Mouse (Mus musculus): ENCODE data around the gene Timm17b. TPM values are rescaled to one million over a fixed set of nuclear protein-coding genes. Genes with fewer than 3 reads are reported as not detected.

Timm17b gene
- total and polyA plus RNA-seq, 3 experiments = 107 to 381 TPM; not detected in 1

GRCm38 (mm10) chrX:7867141-7867540, 32.0 kb upstream of the Timm17b start:
- no peak for TF ChIP-seq MAFK (IDR thresholded peaks at IDR 0.05; ENCODE audit: borderline replicate concordance, low read depth, low read length)
- TF ChIP-seq EP300 (IDR thresholded peaks at IDR 0.05; ENCODE audit: low read depth in 1 of 2, low read length in 2 of 2) = no peak
- TF ChIP-seq E2F4 (IDR thresholded peaks at IDR 0.05; ENCODE audit: borderline replicate concordance, low read depth, low read length) = no peak
- no peak for TF ChIP-seq CTCF (IDR thresholded peaks at IDR 0.05 in 2 of 3, conservative IDR thresholded peaks at IDR 0.05 in 1 of 3; ENCODE audit: control insufficient read depth in 1 of 3, insufficient read depth in 1 of 3, low read depth in 2 of 3, low read length in 3 of 3, poor library complexity in 1 of 3, severe bottlenecking in 1 of 3)
- TF ChIP-seq CHD2 (IDR thresholded peaks at IDR 0.05; ENCODE audit: low read length) = no peak
- no peak for TF ChIP-seq RAD21 (IDR thresholded peaks at IDR 0.05; ENCODE audit: low read depth, low read length)
- Histone ChIP-seq H3K27ac (ENCODE audit: control insufficient read depth, low read depth, low read length) (no peak overlapping the region), H3K4me3 (ENCODE audit: control insufficient read depth in 1 of 2, insufficient read depth in 1 of 2, low read depth in 2 of 2, low read length in 2 of 2) (no peak overlapping the region), H3K79me2 (ENCODE audit: control insufficient read depth, insufficient read depth, low read length, poor library complexity) (peaks cover 15% of the 10 kb centered on the region), H3K4me1 (ENCODE audit: control insufficient read depth in 1 of 2, insufficient read depth in 2 of 2, low read length in 2 of 2) (no peaks in the 10 kb centered on the region), H3K36me3 (ENCODE audit: control insufficient read depth in 1 of 2, insufficient read depth in 2 of 2, low read length in 2 of 2) (peaks cover 3 to 29% of the 10 kb centered on the region in 2 experiments; a peak in 2 of 4 replicates), H3K27me3 (ENCODE audit: control insufficient read depth in 1 of 2, insufficient read depth in 2 of 2, low read length in 2 of 2) (no peaks in the 10 kb centered on the region), H3K9ac (ENCODE audit: control insufficient read depth, low read depth, low read length, poor library complexity, severe bottlenecking) (no peak overlapping the region), H3K9me3 (replicated peaks; ENCODE audit: insufficient read depth, low read length) (no peaks in the 10 kb centered on the region)
- no peak for DNase-seq (ENCODE audit: low read depth, low spot score)

- H3K36me3 ChIP-seq (ENCODE audit: control insufficient read depth in 1 of 2, insufficient read depth in 2 of 2, low read length in 2 of 2) = peaks cover 3 to 29% of the 10 kb centered on the region in 2 experiments; a peak in 2 of 4 replicates
Measured at GRCm38 (mm10) chrX:7868506-7868905, 30.7 kb upstream of the Timm17b start.

GRCm38 (mm10) chrX:7869826-7870225, 29.3 kb upstream of the Timm17b start:
- peaks cover 9% of the 10 kb centered on the region for H3K79me2 ChIP-seq (ENCODE audit: control insufficient read depth, insufficient read depth, low read length, poor library complexity)
- no peak overlapping the region for H3K9ac ChIP-seq (ENCODE audit: control insufficient read depth, low read depth, low read length, poor library complexity, severe bottlenecking)
- no peaks in the 10 kb centered on the region for H3K4me1 ChIP-seq (ENCODE audit: control insufficient read depth in 1 of 2, insufficient read depth in 2 of 2, low read length in 2 of 2)
- H3K27me3 ChIP-seq (ENCODE audit: control insufficient read depth in 1 of 2, insufficient read depth in 2 of 2, low read length in 2 of 2) = no peaks in the 10 kb centered on the region
- TF ChIP-seq JUND (IDR thresholded peaks at IDR 0.05; ENCODE audit: low read depth, low read length) = no peak
- no peak for TF ChIP-seq MAZ (IDR thresholded peaks at IDR 0.05; ENCODE audit: low read depth, low read length)
- TF ChIP-seq ZNF384 (IDR thresholded peaks at IDR 0.05; ENCODE audit: low read depth, low read length) = no peak
- TF ChIP-seq RAD21 (IDR thresholded peaks at IDR 0.05; ENCODE audit: low read depth, low read length) = no peak
- no peak for TF ChIP-seq MAX (IDR thresholded peaks at IDR 0.05; ENCODE audit: low read length)
- TF ChIP-seq MXI1 (IDR thresholded peaks at IDR 0.05; ENCODE audit: low read depth, low read length) = no peak
- TF ChIP-seq MEF2A (IDR thresholded peaks at IDR 0.05; ENCODE audit: extremely low read depth, insufficient replicate concordance, low read depth, low read length, poor library complexity, severe bottlenecking) = no peak
- no peak for TF ChIP-seq SIN3A (IDR thresholded peaks at IDR 0.05; ENCODE audit: low read length)
- TF ChIP-seq CHD2 (IDR thresholded peaks at IDR 0.05; ENCODE audit: low read length) = no peak
- TF ChIP-seq ETS1 (IDR thresholded peaks at IDR 0.05; ENCODE audit: low read depth, low read length) = no peak
- TF ChIP-seq TCF12 (IDR thresholded peaks at IDR 0.05; ENCODE audit: low read depth, low read length) = no peak
- TF ChIP-seq RCOR1 (IDR thresholded peaks at IDR 0.05; ENCODE audit: low read depth, low read length) = no peak
- TF ChIP-seq ZC3H11A (IDR thresholded peaks at IDR 0.05; ENCODE audit: low read depth, low read length) = no peak
- no peak for TF ChIP-seq UBTF (IDR thresholded peaks at IDR 0.05; ENCODE audit: borderline replicate concordance, insufficient read depth, low read depth, low read length)
- no peak for TF ChIP-seq NELFE (IDR thresholded peaks at IDR 0.05; ENCODE audit: low read depth, low read length)
- no peak for TF ChIP-seq MYC (IDR thresholded peaks at IDR 0.05; ENCODE audit: low read depth, low read length)
- H3K36me3 ChIP-seq (ENCODE audit: control insufficient read depth in 1 of 2, insufficient read depth in 2 of 2, low read length in 2 of 2) = peaks cover 0 to 26% of the 10 kb centered on the region in 2 experiments; a peak in 2 of 4 replicates
- no peak overlapping the region for H3K4me3 ChIP-seq (ENCODE audit: control insufficient read depth in 1 of 2, insufficient read depth in 1 of 2, low read depth in 2 of 2, low read length in 2 of 2)
- no peak overlapping the region for H3K27ac ChIP-seq (ENCODE audit: control insufficient read depth, low read depth, low read length)
- H3K9me3 ChIP-seq (replicated peaks; ENCODE audit: insufficient read depth, low read length) = no peaks in the 10 kb centered on the region
- DNase-seq (ENCODE audit: low read depth, low spot score) = no peak

More at GRCm38 (mm10) chrX:7868506-7868905, 30.7 kb upstream of the Timm17b start:
- Histone ChIP-seq H3K79me2 (ENCODE audit: control insufficient read depth, insufficient read depth, low read length, poor library complexity) (peaks cover 9% of the 10 kb centered on the region), H3K9ac (ENCODE audit: control insufficient read depth, low read depth, low read length, poor library complexity, severe bottlenecking) (no peak overlapping the region), H3K27me3 (ENCODE audit: control insufficient read depth in 1 of 2, insufficient read depth in 2 of 2, low read length in 2 of 2) (no peaks in the 10 kb centered on the region), H3K4me3 (ENCODE audit: control insufficient read depth in 1 of 2, insufficient read depth in 1 of 2, low read depth in 2 of 2, low read length in 2 of 2) (no peak overlapping the region), H3K9me3 (replicated peaks; ENCODE audit: insufficient read depth, low read length) (no peaks in the 10 kb centered on the region), H3K27ac (ENCODE audit: control insufficient read depth, low read depth, low read length) (no peak overlapping the region), H3K4me1 (ENCODE audit: control insufficient read depth in 1 of 2, insufficient read depth in 2 of 2, low read length in 2 of 2) (no peaks in the 10 kb centered on the region)
- no peak for DNase-seq (ENCODE audit: low read depth, low spot score)
- no peak for TF ChIP-seq TAL1 (IDR thresholded peaks at IDR 0.05; ENCODE audit: low read length)
- no peak for TF ChIP-seq MEF2A (IDR thresholded peaks at IDR 0.05; ENCODE audit: extremely low read depth, insufficient replicate concordance, low read depth, low read length, poor library complexity, severe bottlenecking)
